Mouse (Mus musculus) bone marrow macrophage, adult 2 months (primary cell): ENCODE measurements around the gene Kazn. TPM values are rescaled to one million over a fixed set of nuclear protein-coding genes. Genes with fewer than 3 reads are reported as not detected.
A peak's percentile ranks its signal among the peaks of the same experiment; 100 is the strongest.

ENCODE experiments used
- H3K27ac ChIP-seq: 2 replicates; pipeline ENCODE4 v1.5.1; 2012; ENCODE audit warnings: low read depth, low read length; ENCODE audit not compliant: insufficient read depth
- H3K4me1 ChIP-seq: 2 replicates; pipeline ENCODE4 v1.6.1; 2012; ENCODE audit warnings: low read length; ENCODE audit not compliant: control insufficient read depth, insufficient read depth
- H3K4me3 ChIP-seq: 2 replicates; pipeline ENCODE4 v1.5.1; 2012; ENCODE audit warnings: mild to moderate bottlenecking, low read length, moderate library complexity; ENCODE audit not compliant: insufficient read depth
- CTCF ChIP-seq: IDR thresholded peaks from 2 replicates; pipeline ENCODE4 v1.5.1; 2012; ENCODE audit warnings: low read depth, mild to moderate bottlenecking, low read length, moderate library complexity
- POLR2A ChIP-seq: IDR thresholded peaks from 2 replicates; pipeline ENCODE4 v1.6.1; 2012; ENCODE audit warnings: mild to moderate bottlenecking, low read depth, low read length, borderline replicate concordance
- polyA plus RNA-seq: library from polyadenylated mRNA; stranded (reverse); fragments of >200 nt; gene quantifications from 2 replicates; pipeline ENCODE4 v1.2.4, GENCODE M21; 2012; ENCODE audit not compliant: missing spikeins, insufficient read depth, insufficient read length

Gene Kazn
- polyA plus RNA-seq, 1 experiment, result not detected

- H3K27ac ChIP-seq, result peak overlapping the region; percentile 76
- TF ChIP-seq CTCF (no peak), POLR2A (no peak)
- peaks cover 81% of the 10 kb centered on the region for H3K4me1 ChIP-seq
- H3K4me3 ChIP-seq, result peak overlapping the region; percentile 10
These were observed 165.0 kb downstream of the Kazn start for GRCm38 (mm10) chr4:142074060-142074732.

GRCm38 (mm10) chr4:142071243-142071991, 167.8 kb downstream of the Kazn start:
- Histone ChIP-seq H3K4me3 (no peak overlapping the region), H3K4me1 (peaks cover 53% of the 10 kb centered on the region), H3K27ac (peak overlapping the region; percentile 41)
- TF ChIP-seq POLR2A (no peak), CTCF (no peak)

DNA sequence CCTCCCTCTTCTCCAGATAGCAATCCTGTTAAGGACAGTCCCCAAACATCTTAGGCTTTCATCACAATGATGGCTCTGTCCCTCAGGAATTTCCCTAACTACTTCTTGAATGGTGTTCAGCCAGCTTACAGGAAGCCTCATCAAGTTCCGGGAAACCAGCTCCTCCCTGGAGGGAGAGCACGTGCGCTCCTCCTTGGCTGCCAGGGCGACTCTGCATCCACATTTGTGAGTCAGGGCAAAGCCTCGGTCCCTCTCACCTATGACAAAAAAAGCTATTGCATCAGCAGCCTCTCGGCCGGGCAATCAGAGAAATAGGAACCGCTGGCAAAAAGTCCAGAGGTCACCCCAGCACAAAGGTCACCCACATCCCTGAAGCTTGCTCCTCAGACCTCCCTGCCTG, 168.4 kb downstream of the Kazn start:
- Histone ChIP-seq H3K4me1 (peaks cover 53% of the 10 kb centered on the region), H3K4me3 (no peak overlapping the region), H3K27ac (0 out of 2 replicates have a peak overlapping the region, but pooled peaks have one; percentile 5)
- TF ChIP-seq POLR2A, result no peak
- TF ChIP-seq CTCF, result no peak

DNA sequence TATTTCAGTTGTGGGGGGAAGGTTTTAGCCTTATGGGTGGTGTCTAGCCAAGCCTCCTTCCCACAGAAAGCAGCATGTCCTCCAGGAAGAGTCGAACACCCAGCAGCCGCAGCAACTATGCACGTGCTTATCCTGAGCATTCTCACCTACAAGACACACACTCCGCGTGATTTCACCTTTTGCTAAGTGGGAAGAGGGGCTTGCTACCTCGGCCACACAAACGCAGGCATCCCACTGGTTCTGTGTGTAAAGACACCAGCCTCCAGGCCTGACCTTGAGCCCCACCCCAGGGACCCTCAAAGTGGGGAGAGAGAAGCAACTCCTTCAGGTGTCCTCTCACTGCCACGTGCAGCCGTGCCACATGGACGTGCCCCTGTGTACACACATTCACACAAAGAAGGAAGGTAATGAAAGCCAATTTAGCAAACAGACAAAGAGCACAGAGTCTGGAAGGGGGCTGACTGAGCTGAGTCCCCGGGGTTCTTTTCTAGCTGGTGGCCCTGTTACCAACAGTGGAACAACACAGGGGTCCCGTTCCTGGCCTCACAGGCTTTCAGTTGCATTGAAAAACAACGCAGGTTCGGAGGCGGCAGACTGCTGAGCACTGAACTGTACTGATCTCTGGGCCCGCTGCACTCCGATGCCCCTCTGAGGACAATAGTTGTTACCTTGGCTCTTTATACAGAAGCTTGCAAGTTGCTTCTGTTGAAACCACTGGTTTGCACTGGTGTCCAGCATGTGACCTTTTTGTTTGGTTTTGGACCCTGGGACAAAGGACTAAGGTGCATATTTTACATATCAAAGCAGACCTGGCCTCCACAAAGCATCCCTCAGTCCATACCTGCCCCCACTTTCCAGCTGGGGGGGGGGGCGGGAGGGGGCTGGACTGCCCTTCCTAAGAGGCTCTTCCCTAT, 170.0 kb downstream of the Kazn start:
- TF ChIP-seq POLR2A (no peak), CTCF (no peak)
- peaks cover 43% of the 10 kb centered on the region for H3K4me1 ChIP-seq

DNA sequence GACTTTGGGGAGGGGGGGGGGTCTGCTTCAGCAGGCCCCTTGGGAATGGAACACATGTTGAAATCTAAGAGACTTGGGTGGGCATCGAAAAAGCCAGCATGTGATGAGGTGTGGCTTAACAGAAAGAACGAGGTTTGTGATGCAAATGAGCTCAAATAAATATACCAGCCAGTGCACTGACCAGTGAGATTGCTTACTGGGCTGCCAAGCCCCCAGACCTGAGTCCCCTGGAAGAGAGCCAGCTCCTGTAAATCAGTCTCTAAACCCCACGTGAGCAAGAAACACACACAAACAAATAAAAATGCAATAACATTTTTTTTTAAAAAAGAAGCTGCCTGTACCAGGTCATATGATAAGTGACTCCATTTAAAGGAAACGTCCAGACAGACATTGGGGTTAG, 172.6 kb downstream of the Kazn start:
- peaks cover 33% of the 10 kb centered on the region for H3K4me1 ChIP-seq
- H3K27ac ChIP-seq, result no peak overlapping the region
- no peak overlapping the region for H3K4me3 ChIP-seq
- no peak for TF ChIP-seq POLR2A
- no peak for TF ChIP-seq CTCF

More for the DNA sequence above, 170.0 kb downstream of the Kazn start:
- Histone ChIP-seq H3K4me3 (no peak overlapping the region), H3K27ac (no peak overlapping the region)

GRCm38 (mm10) chr4:142065835-142066234, 173.4 kb downstream of the Kazn start:
- no peak for TF ChIP-seq CTCF
- Histone ChIP-seq H3K27ac (no peak overlapping the region), H3K4me1 (peaks cover 27% of the 10 kb centered on the region), H3K4me3 (no peak overlapping the region)

- TF ChIP-seq CTCF, result no peak
- no peak for TF ChIP-seq POLR2A
- Histone ChIP-seq H3K27ac (no peak overlapping the region), H3K4me3 (no peak overlapping the region), H3K4me1 (peaks cover 21% of the 10 kb centered on the region)
These were observed 173.9 kb downstream of the Kazn start for GRCm38 (mm10) chr4:142065270-142065669.

DNA sequence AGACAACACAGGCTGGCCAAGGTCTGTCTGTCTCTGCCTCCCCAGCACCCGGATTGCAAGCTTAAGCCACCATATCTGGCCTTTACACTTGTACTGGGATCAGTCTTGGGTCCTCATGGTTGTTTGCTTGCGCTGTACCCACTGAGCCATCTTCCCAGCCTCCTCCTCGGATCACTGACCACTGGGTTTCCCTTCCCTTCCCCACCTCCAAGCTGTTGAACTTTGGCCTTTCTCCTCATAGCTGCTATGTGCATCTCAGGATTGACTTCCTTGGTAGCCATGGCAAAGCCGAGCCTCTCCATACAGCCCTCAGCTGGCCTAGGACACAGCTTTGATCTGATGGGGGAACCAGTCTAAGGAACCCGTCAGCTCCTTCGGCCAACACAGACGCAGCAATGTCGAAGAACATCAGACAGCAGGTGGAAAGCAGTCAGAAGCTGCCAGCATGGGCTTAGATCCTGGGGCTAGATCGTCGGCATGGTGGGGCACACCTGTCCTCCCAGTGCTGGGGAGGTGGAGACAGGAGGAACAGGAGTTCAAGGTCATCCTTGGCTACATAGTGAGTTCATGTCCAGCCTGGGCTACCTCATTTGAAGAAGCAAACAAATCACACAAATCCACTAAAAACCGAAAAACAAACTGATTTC, 174.5 kb downstream of the Kazn start:
- peaks cover 20% of the 10 kb centered on the region for H3K4me1 ChIP-seq
- no peak for TF ChIP-seq POLR2A
- no peak for TF ChIP-seq CTCF
- H3K4me3 ChIP-seq, result no peak overlapping the region
- H3K27ac ChIP-seq, result no peak overlapping the region

- TF ChIP-seq POLR2A (no peak), CTCF (no peak)
- H3K4me3 ChIP-seq, result no peak overlapping the region
- peaks cover 20% of the 10 kb centered on the region for H3K4me1 ChIP-seq
- H3K27ac ChIP-seq, result no peak overlapping the region
These were observed 176.1 kb downstream of the Kazn start for GRCm38 (mm10) chr4:142063057-142063534.
